Mouse (Mus musculus) frontal cortex, adult 2 months (tissue): ENCODE measurements around the gene Slc9a4. TPM values are rescaled to one million over a fixed set of nuclear protein-coding genes. Genes with fewer than 3 reads are reported as not detected.
A peak's percentile ranks its signal among the peaks of the same experiment; 100 is the strongest.
"Not testable (repeated sequence)": the region's sequence is repeated elsewhere in the genome, so short reads cannot be mapped to it uniquely, and the experiment has no call there.

ENCODE experiments used
- DNase-seq, 2 experiments: peaks; one replicate each; pipeline ENCODE4 v3.0.0; 2022; ENCODE audit warnings: low spot score in 1 of 2; ENCODE audit errors: extremely low spot score in 1 of 2
- polyA plus RNA-seq: library from polyadenylated mRNA; depleted of rRNA; stranded (reverse); fragments of >200 nt; gene quantifications from 2 replicates; pipeline ENCODE4 v1.2.3, GENCODE M21; 2012; rRNA removed

Gene Slc9a4
- polyA plus RNA-seq, 1 experiment, result 3.4 TPM

DNA sequence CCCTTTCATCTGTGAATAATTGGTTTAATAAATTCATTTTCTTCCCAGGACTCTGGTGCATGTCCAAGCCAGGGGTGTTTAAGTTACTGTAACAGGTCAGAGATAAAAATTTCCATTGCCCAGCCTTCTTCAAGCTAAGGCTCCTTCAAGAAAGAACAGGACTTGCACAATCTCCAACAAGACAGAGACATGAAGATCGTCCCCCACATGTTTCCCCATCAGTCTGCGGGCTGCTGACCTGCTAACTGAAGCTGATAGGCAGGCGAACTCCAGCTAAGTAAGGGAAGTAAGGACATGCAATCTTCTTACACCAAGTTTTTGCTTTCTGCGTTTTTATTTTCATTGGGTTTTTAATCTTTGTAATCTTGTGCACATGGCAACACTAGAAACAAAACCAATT lies 54.7 kb downstream of the Slc9a4 start:
- DNase-seq, result no peak

- DNase-seq, result no peak
Observed at GRCm38 (mm10) chr1:40648234-40648633, 68.4 kb downstream of the Slc9a4 start.

GRCm38 (mm10) chr1:40650803-40651497 lies 71.1 kb downstream of the Slc9a4 start:
- no peak for DNase-seq

DNA sequence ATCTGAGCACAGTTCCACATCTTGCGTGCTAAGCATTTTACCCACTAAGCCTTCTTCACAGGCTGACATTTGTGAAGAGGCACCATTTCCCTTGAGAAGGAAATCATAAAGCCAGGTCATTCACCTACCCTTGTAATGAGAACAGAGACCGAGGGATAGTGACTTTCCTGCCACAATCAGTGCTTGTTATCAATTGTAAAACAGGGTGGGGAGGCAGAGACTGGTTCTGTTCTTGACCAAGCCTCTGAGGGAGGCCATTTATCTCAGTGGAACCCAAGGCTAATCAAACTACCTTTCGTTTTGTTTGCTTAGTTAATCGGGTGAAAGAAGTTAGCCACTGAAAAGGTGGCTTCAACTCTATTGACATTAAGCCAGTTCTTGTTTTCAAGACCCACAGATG lies 77.2 kb downstream of the Slc9a4 start:
- DNase-seq, result no peak

- peak; percentile 46 to 91 for DNase-seq
Observed at GRCm38 (mm10) chr1:40657978-40658496, 78.2 kb downstream of the Slc9a4 start.

DNA sequence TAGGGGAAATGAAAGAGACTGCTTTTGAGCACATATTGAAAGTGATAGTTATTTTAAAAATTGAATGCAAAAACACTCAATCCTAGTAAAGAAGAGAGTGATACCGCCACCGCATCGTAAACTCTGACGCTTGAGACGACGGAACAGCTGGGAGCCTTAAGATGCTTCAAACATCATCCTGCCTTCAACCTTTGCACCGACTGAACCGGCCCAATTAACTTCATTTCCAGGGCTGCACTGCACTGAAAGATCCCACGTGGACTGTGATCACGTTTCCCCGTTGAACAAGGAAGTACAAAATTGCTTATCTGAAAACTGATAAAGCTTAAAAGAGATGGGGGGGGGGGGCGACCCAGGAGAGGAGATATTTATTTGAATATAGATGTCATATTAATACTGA lies 79.1 kb downstream of the Slc9a4 start:
- no peak for DNase-seq

DNA sequence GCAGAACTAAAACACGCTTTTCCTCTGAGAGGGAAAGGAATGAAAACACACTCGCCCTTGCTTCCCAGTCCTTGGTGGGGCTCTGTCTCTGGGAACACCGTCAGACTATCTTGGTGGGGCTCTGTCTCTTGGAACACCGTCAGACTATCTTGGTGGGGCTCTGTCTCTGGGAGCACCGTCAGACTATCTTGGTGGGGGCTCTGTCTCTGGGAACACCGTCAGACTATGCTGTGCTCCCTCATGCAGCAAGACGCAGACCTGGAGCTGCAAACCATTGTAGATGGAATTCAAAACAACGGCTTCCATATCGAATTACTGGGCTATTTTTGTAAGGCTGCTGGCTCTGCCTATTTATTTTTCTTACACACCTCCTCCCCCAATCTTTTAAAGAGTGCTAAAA lies 79.6 kb downstream of the Slc9a4 start:
- no peak for DNase-seq

- no peak for DNase-seq
Observed at GRCm38 (mm10) chr1:40660838-40661237, 81.0 kb downstream of the Slc9a4 start.

- no peak for DNase-seq
Observed at GRCm38 (mm10) chr1:40665401-40666370, 85.8 kb downstream of the Slc9a4 start.

DNA sequence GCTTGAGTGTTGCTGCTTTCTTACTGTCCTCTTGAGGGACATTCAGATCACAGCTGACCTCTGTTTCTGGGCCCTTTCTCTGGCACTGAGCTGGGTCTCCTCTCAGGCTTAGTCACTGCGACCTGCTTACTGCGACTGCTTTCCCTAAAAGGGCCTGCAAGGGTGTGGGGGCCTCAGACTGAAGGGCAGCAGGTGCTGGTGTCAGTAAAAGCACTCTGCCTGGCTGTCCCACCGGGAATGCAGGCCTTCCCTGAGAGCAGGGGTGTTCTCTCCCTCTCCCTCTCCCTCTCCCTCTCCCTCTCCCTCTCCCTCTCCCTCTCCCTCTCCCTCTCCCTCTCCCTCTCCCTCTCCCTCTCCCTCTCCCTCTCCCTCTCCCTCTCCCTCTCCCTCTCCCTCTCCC lies 87.6 kb downstream of the Slc9a4 start:
- not testable (repeated sequence) for DNase-seq

DNA sequence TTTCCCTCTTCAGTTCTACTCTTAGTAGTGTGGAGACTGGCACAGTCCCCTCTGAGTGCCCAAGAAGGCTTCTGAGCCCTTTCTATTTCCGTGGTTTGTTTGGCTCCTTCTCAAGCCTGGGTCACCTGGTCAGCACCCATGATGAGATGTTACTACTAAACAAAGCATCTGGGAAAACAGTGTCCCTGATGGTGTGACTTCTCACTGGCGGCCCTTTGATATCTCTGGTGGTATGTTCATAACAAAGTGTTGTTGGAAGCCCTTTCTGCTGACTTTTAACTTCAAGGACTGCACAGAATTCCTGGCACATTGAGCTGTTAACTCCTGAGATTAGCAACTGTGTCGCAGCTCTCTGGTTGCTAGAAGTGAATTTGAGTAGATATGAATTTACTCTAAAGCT lies 90.1 kb downstream of the Slc9a4 start:
- DNase-seq, result no peak

GRCm38 (mm10) chr1:40671490-40671889 lies 91.6 kb downstream of the Slc9a4 start:
- no peak for DNase-seq

DNA sequence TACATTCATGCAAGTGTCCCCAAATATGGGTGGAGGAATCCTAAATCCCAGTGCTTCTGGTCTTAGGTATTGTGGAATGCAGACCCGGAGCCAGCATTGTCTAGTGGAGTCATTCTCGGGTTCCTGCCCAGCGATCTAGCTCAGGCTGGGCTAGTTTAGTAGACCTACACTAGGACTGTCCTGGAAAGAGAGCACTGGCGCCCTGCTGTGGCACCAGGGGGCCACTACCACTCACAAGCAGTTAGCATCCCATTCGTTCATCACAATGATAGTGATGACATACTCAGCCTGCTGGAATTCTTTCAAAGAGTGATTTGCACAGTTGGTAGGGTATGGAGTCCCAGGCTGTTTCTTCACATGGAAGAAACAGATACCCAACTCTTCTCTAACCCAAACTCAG lies 97.4 kb downstream of the Slc9a4 start:
- no peak for DNase-seq

Other genes starting within 250 kb of the Slc9a4 start
- 0.06 and 0.14 TPM in 2 replicates for gene Il1rl1, start 150.5 kb upstream of the Slc9a4 start, polyA plus RNA-seq
- gene Il18r1, start 114.5 kb upstream of the Slc9a4 start, polyA plus RNA-seq, result 0.12 and 0.17 TPM in 2 replicates
- 0.02 and 0.06 TPM in 2 replicates for gene Il18rap, start 64.7 kb upstream of the Slc9a4 start, polyA plus RNA-seq
- gene Slc9a2, start 100.5 kb downstream of the Slc9a4 start, polyA plus RNA-seq, result 3.8 and 4.9 TPM in 2 replicates
- 2.9 and 3.0 TPM in 2 replicates for gene Mfsd9, start 210.6 kb downstream of the Slc9a4 start, polyA plus RNA-seq
- gene Tmem182, start 225.5 kb downstream of the Slc9a4 start, polyA plus RNA-seq, result 0.64 and 0.84 TPM in 2 replicates